Mouse (Mus musculus) stomach, embryonic 14.5 days (tissue): Measurements from ENCODE around the gene Upk1a. TPM values are rescaled to one million over a fixed set of nuclear protein-coding genes. Genes with fewer than 3 reads are reported as not detected.

ENCODE experiments used
- ATAC-seq: fragments of 200-750 bp; cut with Nextera tagmentation; 2 replicates; pipeline ENCODE4 v1.8.0; 2017; ENCODE audit warnings: low read depth, moderate TSS enrichment; ENCODE audit not compliant: insufficient number of reproducible peaks, insufficient read depth, low FRiP score
- H3K27ac ChIP-seq: fragments of 300-500 bp; sonication (generic); 2 replicates; pipeline ENCODE4 v1.5.1; 2014; ENCODE audit warnings: mild to moderate bottlenecking, low read length, moderate library complexity, mixed read lengths
- H3K27me3 ChIP-seq: fragments of 300-500 bp; sonication (generic); 2 replicates; pipeline ENCODE4 v1.6.1; 2014; ENCODE audit warnings: low read length, control low read depth, mixed read lengths; ENCODE audit not compliant: control insufficient read depth, insufficient read depth
- H3K36me3 ChIP-seq: fragments of 300-500 bp; sonication (generic); 2 replicates; pipeline ENCODE4 v1.6.1; 2014; ENCODE audit warnings: mild to moderate bottlenecking, control low read depth, low read length, moderate library complexity, mixed read lengths; ENCODE audit not compliant: control insufficient read depth, insufficient read depth
- H3K4me1 ChIP-seq: fragments of 300-500 bp; sonication (generic); 2 replicates; pipeline ENCODE4 v1.6.1; 2014; ENCODE audit warnings: low read length, control low read depth, mixed read lengths; ENCODE audit not compliant: control insufficient read depth, insufficient read depth
- H3K4me2 ChIP-seq: fragments of 300-500 bp; sonication (generic); replicated peaks from 2 replicates; pipeline ENCODE4 v1.6.1; 2014; ENCODE audit warnings: low read depth, low read length, control low read depth
- H3K4me3 ChIP-seq: fragments of 300-500 bp; sonication (generic); 2 replicates; pipeline ENCODE4 v1.5.1; 2014; ENCODE audit warnings: low read depth, low read length, control low read depth
- H3K9ac ChIP-seq: fragments of 300-500 bp; sonication (generic); replicated peaks from 2 replicates; pipeline ENCODE4 v1.6.1; 2014; ENCODE audit warnings: low read depth, mild to moderate bottlenecking, control low read depth, low read length, moderate library complexity, mixed read lengths
- H3K9me3 ChIP-seq: fragments of 300-500 bp; sonication (generic); 2 replicates; pipeline ENCODE4 v1.6.1; 2016; ENCODE audit warnings: low read depth, low read length, control low read depth; ENCODE audit not compliant: control insufficient read depth
- WGBS: fragments of 180-500 bp; shearing (Covaris S2); extraction: QIAGEN DNeasy Blood & Tissue Kit; methylation state at CpG from one replicate; pipeline ENCODE4 v1.1.7; 2014; 5-methylcytosine and 5-hydroxymethylcytosine counted together
- polyA plus RNA-seq: library from polyadenylated mRNA; unstranded; fragments of >200 nt; fragmentation: Nextera tagmentation; extraction: Ambion mirVana; gene quantifications from 2 replicates; pipeline ENCODE4 v1.2.1, GENCODE M21; 2014

Upk1a gene
- polyA plus RNA-seq = 6.6 and 7.7 TPM in 2 replicates

- ATAC-seq = 0 out of 2 replicates have a peak, but pooled peaks have one; percentile 29
- WGBS = 41% methylated on average over 8 of the region's 8 CpGs
- H3K27me3 ChIP-seq = no peaks in the 10 kb centered on the region
- H3K4me2 ChIP-seq = no peak within 1 kb of the TSS
- no peak within 1 kb of the TSS for H3K27ac ChIP-seq
- no peak within 1 kb of the TSS for H3K4me3 ChIP-seq
- peaks cover 18% of the 10 kb centered on the region for H3K36me3 ChIP-seq
- no peaks in the 10 kb centered on the region for H3K9me3 ChIP-seq
- no peak within 1 kb of the TSS for H3K9ac ChIP-seq
- no peaks in the 10 kb centered on the region for H3K4me1 ChIP-seq
Measured at GRCm38 (mm10) chr7:30612654-30613402, at the start of gene Upk1a. Gene Upk1a, minus strand, starts transcription at chr7:30612847.

GRCm38 (mm10) chr7:30649591-30650540 is 37.2 kb upstream of the Upk1a start, which contains the start of gene Rbm42:
Gene Rbm42, minus strand, starts transcription at chr7:30650317.
- Histone ChIP-seq H3K36me3 (peaks cover 36% of the 10 kb centered on the region), H3K27ac (no peak within 1 kb of the TSS), H3K4me3 (peak within 1 kb of the TSS; percentile 86), H3K9ac (peak within 1 kb of the TSS; percentile 70), H3K4me1 (no peaks in the 10 kb centered on the region), H3K9me3 (no peaks in the 10 kb centered on the region), H3K4me2 (peak within 1 kb of the TSS; percentile 92), H3K27me3 (no peaks in the 10 kb centered on the region)
- ATAC-seq = peak; percentile 99
- 1% methylated on average over 59 of the region's 59 CpGs for WGBS

GRCm38 (mm10) chr7:30639083-30639482 is 26.4 kb upstream of the Upk1a start:
- peaks cover 36% of the 10 kb centered on the region for H3K36me3 ChIP-seq
- H3K27ac ChIP-seq = no peak overlapping the region
- no peak overlapping the region for H3K4me3 ChIP-seq
- H3K4me2 ChIP-seq = no peak overlapping the region
- no peak for ATAC-seq
- no peaks in the 10 kb centered on the region for H3K9me3 ChIP-seq
- no peaks in the 10 kb centered on the region for H3K4me1 ChIP-seq
- 16% methylated on average over 4 of the region's 4 CpGs for WGBS
- no peak overlapping the region for H3K9ac ChIP-seq
- peaks cover 24% of the 10 kb centered on the region for H3K27me3 ChIP-seq

GRCm38 (mm10) chr7:30636395-30636794 is 23.7 kb upstream of the Upk1a start:
- Histone ChIP-seq H3K27ac (no peak overlapping the region), H3K9me3 (no peaks in the 10 kb centered on the region), H3K9ac (no peak overlapping the region), H3K27me3 (peaks cover 35% of the 10 kb centered on the region), H3K4me2 (no peak overlapping the region), H3K4me3 (no peak overlapping the region), H3K4me1 (no peaks in the 10 kb centered on the region), H3K36me3 (peaks cover 12% of the 10 kb centered on the region)
- no peak for ATAC-seq
- 23% methylated on average over 11 of the region's 11 CpGs for WGBS

- Histone ChIP-seq H3K27me3 (peaks cover 35% of the 10 kb centered on the region), H3K4me2 (peak within 1 kb of the TSS; percentile 33), H3K27ac (no peak within 1 kb of the TSS), H3K36me3 (peaks cover 6% of the 10 kb centered on the region), H3K4me3 (peak within 1 kb of the TSS; percentile 9; the same call in 1 of the 2 replicates), H3K4me1 (no peaks in the 10 kb centered on the region), H3K9me3 (no peaks in the 10 kb centered on the region), H3K9ac (no peak within 1 kb of the TSS; the same call in 1 of the 2 replicates)
- WGBS = 5% methylated on average over 5 of the region's 5 CpGs
- ATAC-seq = no peak
Measured at GRCm38 (mm10) chr7:30635752-30636151, 23.1 kb upstream of the Upk1a start, which contains the start of gene Etv2. Gene Etv2, minus strand, starts transcription at chr7:30635852.

- H3K4me3 ChIP-seq = peak overlapping the region; percentile 9; the same call in 1 of the 2 replicates
- peak overlapping the region; percentile 33 for H3K4me2 ChIP-seq
- no peaks in the 10 kb centered on the region for H3K36me3 ChIP-seq
- no peak overlapping the region for H3K27ac ChIP-seq
- peak; percentile 51; the same call in 1 of the 2 replicates for ATAC-seq
- WGBS = 3% methylated on average over 20 of the region's 20 CpGs
- H3K9me3 ChIP-seq = no peaks in the 10 kb centered on the region
- H3K9ac ChIP-seq = no peak overlapping the region; the same call in 1 of the 2 replicates
- H3K4me1 ChIP-seq = no peaks in the 10 kb centered on the region
- H3K27me3 ChIP-seq = peaks cover 35% of the 10 kb centered on the region
Measured at GRCm38 (mm10) chr7:30634621-30635020, 22.0 kb upstream of the Upk1a start.

GRCm38 (mm10) chr7:30633762-30634412 is 21.2 kb upstream of the Upk1a start:
- Histone ChIP-seq H3K27me3 (peaks cover 35% of the 10 kb centered on the region), H3K4me1 (no peaks in the 10 kb centered on the region), H3K9ac (no peak overlapping the region), H3K27ac (no peak overlapping the region), H3K4me2 (no peak overlapping the region), H3K4me3 (no peak overlapping the region), H3K9me3 (no peaks in the 10 kb centered on the region), H3K36me3 (no peaks in the 10 kb centered on the region)
- WGBS = 6% methylated on average over 27 of the region's 27 CpGs
- ATAC-seq = no peak

GRCm38 (mm10) chr7:30629013-30629412 is 16.4 kb upstream of the Upk1a start:
- peaks cover 10% of the 10 kb centered on the region for H3K27me3 ChIP-seq

More at GRCm38 (mm10) chr7:30629013-30629412, 16.4 kb upstream of the Upk1a start:
- peaks cover 3% of the 10 kb centered on the region; the same call in 1 of the 2 replicates for H3K36me3 ChIP-seq
- no peak for ATAC-seq
- H3K4me1 ChIP-seq = peaks cover 6% of the 10 kb centered on the region; the same call in 1 of the 2 replicates
- H3K4me2 ChIP-seq = no peak overlapping the region
- no peaks in the 10 kb centered on the region for H3K9me3 ChIP-seq
- no peak overlapping the region for H3K9ac ChIP-seq
- no peak overlapping the region for H3K27ac ChIP-seq
- no peak overlapping the region for H3K4me3 ChIP-seq
